Mouse (Mus musculus): ENCODE data around the gene Ybx1.

The Ybx1 gene

GRCm38 (mm10) chr4:119238661-119239060 lies 55.7 kb downstream of the Ybx1 start:
- no peak for DNase-seq (ENCODE audit: low read depth, low spot score)

- DNase-seq (ENCODE audit: low read depth, low spot score): peak; percentile 26
Measured at GRCm38 (mm10) chr4:119234348-119234747, 60.1 kb downstream of the Ybx1 start.

- DNase-seq (ENCODE audit: low read depth, low spot score): peak; percentile 86
Measured at GRCm38 (mm10) chr4:119233256-119233901, 61.0 kb downstream of the Ybx1 start.

- DNase-seq (ENCODE audit: low read depth, low spot score): peak; percentile 99
Measured at GRCm38 (mm10) chr4:119232410-119233255, 61.8 kb downstream of the Ybx1 start, which contains the start of the genes AU022252 and P3h1. Gene AU022252, minus strand, starts transcription at chr4:119232712. Gene P3h1, plus strand, starts transcription at chr4:119232915.

All from 3T3-L1 (cell line).